Mouse (Mus musculus) spleen, postnatal 10 days (tissue): ENCODE measurements around the gene Fam83b.

ENCODE experiments used
- DNase-seq, 2 experiments: peaks; one replicate each; pipeline ENCODE4 v3.0.0; 2021 to 2022; ENCODE audit warnings: low spot score in 2 of 2

Gene Fam83b

DNA sequence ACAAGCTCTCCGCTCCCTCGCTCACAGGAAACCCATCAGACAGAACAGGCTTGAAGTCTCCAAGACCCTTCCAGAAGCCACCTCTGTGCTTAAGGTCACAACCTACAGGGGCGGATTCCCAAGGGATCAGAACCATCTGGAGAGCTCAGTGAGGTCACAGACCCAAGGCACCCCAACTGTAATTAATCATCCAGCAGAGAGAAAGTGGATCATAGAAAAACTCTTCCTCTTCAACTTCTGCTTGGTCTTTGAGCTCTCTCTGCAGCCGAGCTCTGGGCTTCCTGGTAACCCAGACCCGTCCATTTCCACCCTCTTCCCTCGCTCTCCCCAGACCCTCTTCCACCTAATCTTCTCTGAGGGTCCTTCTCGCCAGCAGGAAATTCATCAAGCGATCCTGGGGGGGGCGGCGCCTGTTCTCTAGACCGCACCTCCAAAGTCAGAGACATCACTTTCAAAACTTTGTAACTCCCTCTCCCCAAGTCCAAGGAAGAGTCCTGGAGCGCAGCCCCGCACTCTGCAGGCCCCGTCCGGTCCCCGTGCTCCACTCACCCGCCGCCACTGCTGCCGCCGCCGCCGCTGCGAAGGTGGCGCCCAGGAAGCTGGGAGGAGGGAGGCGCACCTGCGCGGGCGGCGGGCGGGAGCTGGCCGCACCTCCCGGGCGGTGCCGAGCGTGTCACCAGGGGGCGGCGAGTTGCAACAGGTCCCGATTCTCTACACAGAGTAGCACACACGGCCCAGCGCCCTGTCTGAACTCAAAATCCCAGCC is at the start of gene Fam83b:
TSS of gene Fam83b (minus strand) at position 602 of the 766 bp plus-strand sequence.
- no peak for DNase-seq

- DNase-seq = no peak
Measured at GRCm38 (mm10) chr9:76614165-76614564, 47.2 kb upstream of the Fam83b start.

DNA sequence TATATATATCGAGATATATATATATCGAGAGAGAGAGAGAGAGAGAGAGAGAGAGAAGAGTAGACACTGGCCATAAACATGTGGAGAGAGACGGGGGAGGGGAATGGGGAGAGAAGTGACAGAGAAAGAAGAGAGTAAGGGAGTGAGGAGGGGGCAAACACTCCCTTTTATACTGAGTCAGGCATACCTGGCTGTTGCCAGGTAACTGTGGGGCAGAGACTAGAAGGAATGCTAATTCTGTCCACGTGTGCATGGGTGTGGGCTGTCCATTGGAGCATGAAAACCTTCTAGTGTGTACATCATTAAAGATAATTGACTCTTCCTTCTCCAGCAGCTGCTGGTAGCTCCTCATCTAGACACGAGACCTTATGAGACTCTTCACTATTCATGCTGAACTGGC is 36.8 kb upstream of the Fam83b start:
- DNase-seq = no peak

DNA sequence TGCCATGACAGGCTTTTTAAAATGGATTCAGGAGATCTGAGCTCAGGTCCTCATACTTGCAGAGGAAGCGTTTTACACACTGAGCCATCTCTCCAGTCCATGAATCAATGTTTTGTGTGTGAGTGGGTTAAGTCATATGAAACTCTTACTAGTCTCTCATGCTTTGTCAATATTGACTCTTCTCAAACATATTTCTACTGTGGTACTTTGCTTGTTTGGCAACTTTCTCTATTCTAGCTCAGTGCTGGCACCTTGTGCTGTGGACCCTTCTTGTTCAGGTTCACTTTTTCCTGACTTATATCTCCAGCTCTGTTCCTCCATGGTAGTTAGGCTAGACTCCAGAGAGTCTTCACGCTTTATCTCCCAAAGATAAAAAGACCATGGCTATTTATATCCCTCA is 36.0 kb upstream of the Fam83b start:
- no peak for DNase-seq

- no peak for DNase-seq
Measured at GRCm38 (mm10) chr9:76597395-76597794, 30.5 kb upstream of the Fam83b start.

DNA sequence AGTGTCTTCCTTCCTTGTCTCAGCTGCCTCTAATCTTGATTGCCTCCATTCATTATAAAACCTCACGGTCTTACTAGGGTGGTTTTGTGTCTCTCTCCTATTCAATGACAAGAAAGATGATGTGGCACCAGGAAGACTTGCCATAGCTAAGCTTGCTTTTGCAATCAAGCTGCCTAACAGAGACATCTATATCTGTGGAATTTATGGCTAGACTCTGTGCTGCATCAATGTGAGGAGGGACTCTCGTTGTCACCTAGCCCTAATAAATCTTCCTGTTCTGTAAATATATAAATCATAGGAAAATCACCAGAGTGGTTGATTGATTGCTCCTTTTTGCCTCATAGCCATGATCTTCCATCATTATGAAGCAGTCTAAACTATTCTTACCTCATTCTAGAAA is 26.9 kb upstream of the Fam83b start:
- no peak for DNase-seq

GRCm38 (mm10) chr9:76583943-76584342 is 17.0 kb upstream of the Fam83b start:
- no peak for DNase-seq

- no peak for DNase-seq
Measured at GRCm38 (mm10) chr9:76581966-76582365, 15.1 kb upstream of the Fam83b start.

DNA sequence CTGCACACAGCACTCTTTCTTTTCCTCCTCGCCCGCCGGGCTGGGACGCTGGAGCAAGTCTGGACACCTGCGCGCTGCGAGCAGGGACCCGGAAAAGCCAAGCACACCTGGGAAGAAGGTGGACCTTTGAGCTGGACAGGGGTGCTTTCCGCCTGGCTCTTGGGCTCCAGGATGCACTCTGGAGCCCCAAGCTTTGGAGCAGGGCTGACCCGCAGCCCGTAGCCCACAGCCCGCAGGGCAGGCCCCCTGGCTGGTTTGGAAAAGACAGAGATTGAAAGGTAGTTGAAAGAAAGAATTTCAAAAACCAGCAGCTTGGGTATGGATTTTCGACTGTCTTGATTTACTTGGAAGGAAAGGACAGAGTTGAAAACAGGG is 352 bp upstream of the Fam83b start:
- DNase-seq = no peak

- no peak for DNase-seq
Measured at GRCm38 (mm10) chr9:76565656-76566055, 1.3 kb downstream of the Fam83b start.

DNA sequence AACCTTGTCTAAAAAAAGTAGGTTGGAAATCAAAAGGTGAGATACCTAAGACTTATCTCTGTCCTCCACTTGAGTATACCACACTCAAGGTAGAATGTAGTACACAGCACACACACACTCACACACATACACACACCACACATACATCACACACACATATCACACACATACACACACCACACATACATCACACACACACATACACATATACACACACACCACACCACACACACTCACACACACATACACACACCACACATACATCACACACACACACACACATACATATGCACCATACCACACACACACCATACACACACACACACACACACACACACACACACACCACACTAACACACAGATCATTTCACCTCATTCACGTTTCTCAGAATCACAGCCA is 2.8 kb downstream of the Fam83b start:
- no peak for DNase-seq

- DNase-seq = no peak
Measured at GRCm38 (mm10) chr9:76562794-76563193, 4.1 kb downstream of the Fam83b start.

GRCm38 (mm10) chr9:76559240-76559639 is 7.7 kb downstream of the Fam83b start:
- no peak for DNase-seq

DNA sequence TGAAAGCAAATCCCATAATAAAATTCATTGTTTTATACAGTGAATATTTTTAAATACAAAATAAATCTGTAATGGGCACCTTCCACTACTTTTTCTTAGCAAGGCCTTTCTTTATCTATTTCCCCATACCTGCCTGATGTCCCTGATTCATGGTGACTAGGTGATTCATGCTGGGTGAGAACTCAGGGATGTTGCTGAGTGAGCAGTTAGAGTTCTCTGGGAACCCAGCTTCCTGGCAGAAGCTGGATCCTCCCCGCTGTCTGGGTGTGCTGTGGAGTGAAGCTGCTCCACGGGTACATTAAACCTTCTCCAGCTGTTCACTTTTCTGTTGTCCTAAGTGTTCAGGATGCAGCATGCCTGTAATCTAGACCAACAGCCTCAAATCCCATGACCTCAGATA is 13.2 kb downstream of the Fam83b start:
- no peak for DNase-seq

GRCm38 (mm10) chr9:76553115-76553514 is 13.8 kb downstream of the Fam83b start:
- no peak for DNase-seq

DNA sequence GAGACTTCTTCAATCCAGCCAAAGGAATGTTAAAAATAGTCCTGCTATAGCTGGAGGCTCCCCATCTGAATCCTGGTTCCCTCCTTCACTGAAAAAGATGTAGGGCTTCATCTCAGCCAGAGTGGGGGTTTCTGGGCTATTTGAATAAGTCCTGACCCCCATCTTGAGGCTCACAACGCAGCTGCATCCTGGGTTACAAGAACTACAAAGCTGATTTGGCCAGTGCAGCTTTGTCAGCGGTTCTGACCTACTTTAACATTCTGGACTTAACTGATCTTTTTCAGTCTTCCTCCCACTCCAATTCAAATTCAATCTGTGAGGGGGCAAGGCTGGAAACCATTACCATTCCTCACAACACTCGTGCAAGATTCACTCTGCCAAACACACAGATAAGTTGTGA is 20.2 kb downstream of the Fam83b start:
- no peak for DNase-seq

- no peak for DNase-seq
Measured at GRCm38 (mm10) chr9:76540684-76541083, 26.2 kb downstream of the Fam83b start.

GRCm38 (mm10) chr9:76539953-76540621 is 26.8 kb downstream of the Fam83b start:
- DNase-seq = no peak

DNA sequence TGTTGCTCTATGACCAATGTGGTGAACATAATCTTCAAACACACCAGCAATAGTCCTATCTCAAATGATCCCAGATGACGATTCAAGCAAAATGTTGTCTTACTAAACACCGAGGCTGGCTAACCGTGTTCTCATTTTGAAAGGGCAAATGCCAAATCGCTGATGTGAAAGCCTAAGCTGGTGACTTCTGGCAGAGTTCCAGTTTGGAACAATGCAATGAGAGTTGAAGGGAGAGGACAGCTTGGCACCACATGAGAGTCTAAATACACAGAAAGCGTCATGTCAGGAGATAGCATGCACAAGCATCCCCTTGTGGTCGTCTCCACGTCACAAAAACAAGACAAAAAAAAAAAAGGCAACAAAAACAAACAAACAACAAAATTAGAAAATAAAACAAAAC is 27.6 kb downstream of the Fam83b start:
- DNase-seq = no peak

- no peak for DNase-seq
Measured at GRCm38 (mm10) chr9:76536032-76536431, 30.9 kb downstream of the Fam83b start.

- DNase-seq = no peak
Measured at GRCm38 (mm10) chr9:76532403-76532802, 34.5 kb downstream of the Fam83b start.

DNA sequence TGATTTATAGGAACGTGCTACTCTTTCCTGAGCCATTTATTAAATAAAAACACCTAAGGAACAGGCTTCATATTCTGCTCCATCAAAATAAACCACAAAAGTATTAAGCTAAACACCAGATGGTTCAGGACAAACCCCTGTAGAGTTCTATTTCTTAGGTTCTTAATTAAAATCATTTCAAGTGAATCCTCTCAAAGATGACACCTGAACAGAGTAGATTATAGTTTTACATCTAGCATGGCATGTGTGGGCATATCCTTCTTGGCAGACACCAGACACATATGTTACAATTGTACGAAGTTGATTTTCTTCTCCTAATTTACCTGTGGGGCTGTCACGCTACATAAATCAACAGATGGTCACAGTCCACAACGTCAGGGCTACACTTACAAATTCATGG is 35.5 kb downstream of the Fam83b start:
- DNase-seq = no peak

DNA sequence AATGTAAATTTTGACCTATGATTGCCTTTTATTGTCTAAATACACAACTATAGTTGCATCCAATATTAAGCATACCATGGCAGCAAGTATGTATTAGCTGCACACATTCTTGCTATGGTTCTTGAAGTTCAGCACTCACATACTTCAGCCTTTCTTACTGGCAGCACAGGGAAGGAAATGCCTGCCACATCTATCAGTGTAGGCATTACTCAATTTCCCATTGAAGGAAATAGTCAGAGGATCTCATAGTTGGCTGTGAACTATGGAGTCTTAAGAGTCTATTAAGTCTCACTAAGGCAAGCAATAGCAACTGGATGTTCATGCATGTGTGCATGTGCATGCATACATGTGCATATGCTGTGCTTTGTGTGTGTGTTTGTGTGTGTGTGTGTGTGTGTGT is 41.3 kb downstream of the Fam83b start:
- no peak for DNase-seq

DNA sequence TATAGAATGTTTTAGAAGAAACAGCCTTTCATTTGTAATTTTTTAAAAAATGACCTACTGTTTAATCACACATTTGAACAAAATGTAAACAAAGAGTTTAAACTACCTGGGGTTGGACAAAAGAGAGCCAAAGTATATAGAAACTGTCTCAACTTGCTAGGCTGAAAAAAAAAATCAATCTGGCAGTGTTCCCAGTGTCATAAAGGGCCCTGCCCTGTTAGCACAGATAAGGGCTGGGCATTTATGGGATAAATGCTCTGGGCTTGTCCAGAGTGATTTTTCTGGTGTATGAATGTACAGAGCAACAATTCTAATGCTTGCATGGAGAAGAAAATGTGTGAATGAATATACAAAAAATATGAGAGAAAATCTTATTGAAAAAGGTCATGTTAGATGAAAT is 43.8 kb downstream of the Fam83b start:
- no peak for DNase-seq
